Mouse (Mus musculus): Measurements from ENCODE around the gene Ttc7b.

Ttc7b gene

GRCm38 (mm10) chr12:100520794-100521186 lies at the start of gene Ttc7b:
TSS of gene Ttc7b (minus strand) at chr12:100520826.
- DNase-seq = peak; percentile 63 to 79

GRCm38 (mm10) chr12:100568831-100569230 lies 48.2 kb upstream of the Ttc7b start:
- DNase-seq = no peak

GRCm38 (mm10) chr12:100568105-100568504 lies 47.5 kb upstream of the Ttc7b start:
- no peak for DNase-seq

- DNase-seq = no peak
Observed at GRCm38 (mm10) chr12:100567627-100568026, 47.0 kb upstream of the Ttc7b start.

GRCm38 (mm10) chr12:100553675-100554074 lies 33.0 kb upstream of the Ttc7b start:
- DNase-seq = no peak

- no peak for DNase-seq
Observed at GRCm38 (mm10) chr12:100551972-100552371, 31.3 kb upstream of the Ttc7b start.

GRCm38 (mm10) chr12:100544194-100544567 lies 23.6 kb upstream of the Ttc7b start:
- no peak for DNase-seq

GRCm38 (mm10) chr12:100543437-100544193 lies 23.0 kb upstream of the Ttc7b start:
- DNase-seq = no peak

- no peak for DNase-seq
Observed at GRCm38 (mm10) chr12:100542494-100542893, 21.9 kb upstream of the Ttc7b start.

GRCm38 (mm10) chr12:100542076-100542475 lies 21.4 kb upstream of the Ttc7b start:
- no peak for DNase-seq

GRCm38 (mm10) chr12:100539158-100539714 lies 18.6 kb upstream of the Ttc7b start:
- DNase-seq = no peak

- peak; percentile 71 to 73 for DNase-seq
Observed at GRCm38 (mm10) chr12:100538445-100539157, 18.0 kb upstream of the Ttc7b start.

GRCm38 (mm10) chr12:100537091-100537490 lies 16.5 kb upstream of the Ttc7b start:
- DNase-seq = no peak

- DNase-seq = no peak
Observed at GRCm38 (mm10) chr12:100535028-100535427, 14.4 kb upstream of the Ttc7b start.

GRCm38 (mm10) chr12:100534028-100534427 lies 13.4 kb upstream of the Ttc7b start:
- DNase-seq = peak in 1 of 2 experiments; percentile 33

GRCm38 (mm10) chr12:100533209-100533608 lies 12.6 kb upstream of the Ttc7b start:
- DNase-seq = no peak

GRCm38 (mm10) chr12:100531740-100532139 lies 11.1 kb upstream of the Ttc7b start:
- DNase-seq = no peak

GRCm38 (mm10) chr12:100530871-100531270 lies 10.2 kb upstream of the Ttc7b start:
- no peak for DNase-seq

- DNase-seq = no peak
Observed at GRCm38 (mm10) chr12:100529651-100530050, 9.0 kb upstream of the Ttc7b start.

GRCm38 (mm10) chr12:100529172-100529571 lies 8.5 kb upstream of the Ttc7b start:
- DNase-seq = peak; percentile 71 to 77

- DNase-seq = peak; percentile 40 to 76
Observed at GRCm38 (mm10) chr12:100528246-100528645, 7.6 kb upstream of the Ttc7b start.

GRCm38 (mm10) chr12:100527753-100528152 lies 7.1 kb upstream of the Ttc7b start:
- peak; percentile 79 to 88 for DNase-seq

- DNase-seq = no peak
Observed at GRCm38 (mm10) chr12:100527241-100527640, 6.6 kb upstream of the Ttc7b start.

GRCm38 (mm10) chr12:100525939-100526338 lies 5.3 kb upstream of the Ttc7b start:
- no peak for DNase-seq
